Mouse (Mus musculus) erythroblast, embryonic 14.5 days (primary cell): ENCODE measurements around the gene Slc4a8.

Experiments
- GATA1 ChIP-seq: IDR thresholded peaks from 2 replicates; pipeline ENCODE4 v1.6.1; 2012; ENCODE audit warnings: low read length, inconsistent platforms, mixed read lengths
- TAL1 ChIP-seq: IDR thresholded peaks from 3 replicates; pipeline ENCODE4 v1.6.1; 2012; ENCODE audit warnings: low read length, inconsistent platforms, mixed read lengths

GRCm38 (mm10) chr15:100869558-100869957 lies 108.0 kb downstream of the Slc4a8 start, which contains the start of gene Scn8a:
- TF ChIP-seq TAL1: no peak
- no peak for TF ChIP-seq GATA1
